Mouse (Mus musculus) frontal cortex, postnatal 25 days (tissue): Measurements from ENCODE around the gene Uhrf2.
"Not testable (repeated sequence)": the region's sequence is repeated elsewhere in the genome, so short reads cannot be mapped to it uniquely, and the experiment has no call there.

ENCODE experiments used
- DNase-seq, 2 experiments: peaks; one replicate each; pipeline ENCODE4 v3.0.0; 2022; ENCODE audit warnings: low spot score in 2 of 2

The Uhrf2 gene

GRCm38 (mm10) chr19:30029894-30030635 lies at the start of gene Uhrf2:
Gene Uhrf2 (plus strand): TSS chr19:30030513.
- peak; percentile 91 to 94 for DNase-seq

- DNase-seq: no peak
Observed at GRCm38 (mm10) chr19:29984208-29985005, 45.9 kb upstream of the Uhrf2 start.

GRCm38 (mm10) chr19:29986464-29987091 lies 43.7 kb upstream of the Uhrf2 start:
- DNase-seq: no peak

GRCm38 (mm10) chr19:30000406-30001365 lies 29.6 kb upstream of the Uhrf2 start:
- DNase-seq: no peak

- DNase-seq: no peak
Observed at GRCm38 (mm10) chr19:30001550-30001949, 28.8 kb upstream of the Uhrf2 start.

- DNase-seq: no peak
Observed at GRCm38 (mm10) chr19:30003621-30004020, 26.7 kb upstream of the Uhrf2 start, which contains the start of gene Trpd52l3. Gene Trpd52l3 (plus strand): TSS chr19:30003790.

GRCm38 (mm10) chr19:30006371-30006770 lies 23.9 kb upstream of the Uhrf2 start:
- no peak for DNase-seq

- DNase-seq: no peak
Observed at GRCm38 (mm10) chr19:30010520-30011296, 19.6 kb upstream of the Uhrf2 start.

- DNase-seq: no peak
Observed at GRCm38 (mm10) chr19:30014331-30014730, 16.0 kb upstream of the Uhrf2 start.

- DNase-seq: no peak
Observed at GRCm38 (mm10) chr19:30016156-30016555, 14.2 kb upstream of the Uhrf2 start.

- DNase-seq: not testable (repeated sequence)
Observed at GRCm38 (mm10) chr19:30023419-30023818, 6.9 kb upstream of the Uhrf2 start.

- DNase-seq: no peak
Observed at GRCm38 (mm10) chr19:30029002-30029710, 1.2 kb upstream of the Uhrf2 start.

- DNase-seq: no peak
Observed at GRCm38 (mm10) chr19:30030636-30031467, 539 bp downstream of the Uhrf2 start.

- DNase-seq: no peak
Observed at GRCm38 (mm10) chr19:30031468-30031931, 1.2 kb downstream of the Uhrf2 start.

GRCm38 (mm10) chr19:30032206-30032605 lies 1.9 kb downstream of the Uhrf2 start:
- no peak for DNase-seq

- DNase-seq: no peak
Observed at GRCm38 (mm10) chr19:30035361-30035760, 5.0 kb downstream of the Uhrf2 start.

- DNase-seq: no peak
Observed at GRCm38 (mm10) chr19:30043691-30044090, 13.4 kb downstream of the Uhrf2 start.

GRCm38 (mm10) chr19:30044630-30045029 lies 14.3 kb downstream of the Uhrf2 start:
- DNase-seq: no peak

- no peak for DNase-seq
Observed at GRCm38 (mm10) chr19:30045857-30046256, 15.5 kb downstream of the Uhrf2 start.
